Mouse (Mus musculus) lung, postnatal 25 days (tissue): ENCODE measurements around the gene Fcf1.

Source experiments
- DNase-seq: peaks from one replicate; pipeline ENCODE4 v3.0.0; 2022; ENCODE audit warnings: low spot score

The Fcf1 gene

DNA sequence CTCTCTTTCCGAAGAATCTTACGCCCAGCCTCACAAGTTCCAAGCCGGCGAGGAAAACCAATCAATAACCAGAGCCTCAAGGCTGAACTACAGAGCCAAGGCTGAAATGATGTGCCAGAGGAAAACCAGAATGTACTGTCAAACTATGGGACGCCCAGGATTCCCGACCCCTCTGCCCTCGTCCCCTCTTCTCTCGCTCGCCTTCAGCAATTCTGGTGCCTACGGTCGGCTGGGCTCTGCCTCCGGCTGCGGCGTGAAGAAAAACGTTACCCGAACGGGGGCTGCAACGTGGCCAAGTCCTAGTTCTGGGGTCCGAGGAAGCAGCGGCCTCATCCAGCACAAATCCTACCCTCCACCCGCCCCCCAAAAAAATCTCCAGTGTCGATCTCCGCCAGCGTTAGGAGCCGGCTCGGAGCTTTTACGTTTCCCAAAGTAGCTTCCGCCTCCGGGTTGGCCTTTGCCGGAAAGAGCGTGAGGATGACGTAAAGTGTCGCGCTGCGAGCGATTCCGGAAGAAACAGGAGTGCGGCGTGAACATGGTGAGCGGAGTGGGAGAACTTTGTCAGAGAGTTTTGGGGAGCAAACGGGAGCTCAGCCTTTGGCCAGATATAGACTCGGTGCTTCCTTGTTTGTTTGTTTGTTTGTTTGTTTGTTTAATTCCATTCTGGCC, at the start of gene Fcf1, which contains the start of gene Arel1:
Gene Fcf1, plus strand, starts transcription at position 470 of the 669 bp plus-strand sequence.
Gene Arel1, minus strand, starts transcription at position 473 of the 669 bp plus-strand sequence.
- DNase-seq = peak; percentile 91

DNA sequence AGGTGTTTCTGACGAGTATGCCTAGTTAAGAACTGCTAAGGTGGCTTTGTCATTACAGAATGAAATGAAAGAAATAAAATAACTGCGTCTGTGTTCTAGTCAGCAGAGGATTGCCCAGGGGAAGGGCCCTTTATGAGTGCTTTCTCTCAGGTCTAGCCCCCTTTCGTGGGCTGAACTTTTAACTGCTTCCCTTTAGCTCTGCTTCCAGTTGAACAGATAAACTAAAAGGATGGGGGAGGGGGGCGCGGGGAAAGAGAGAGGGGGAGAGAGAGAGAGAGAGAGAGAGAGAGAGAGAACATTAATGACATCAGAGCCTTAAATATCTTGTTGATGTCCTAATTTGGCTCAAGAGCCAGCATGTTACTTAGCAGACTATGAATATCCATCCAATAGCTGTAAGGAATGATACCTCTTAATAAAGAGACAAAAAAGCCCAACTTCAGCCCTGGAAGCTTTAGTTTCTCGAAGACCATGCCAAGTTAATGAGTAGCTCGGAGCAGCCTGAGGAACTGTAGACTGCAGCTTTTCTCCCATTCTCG, 48.7 kb upstream of the Fcf1 start:
- DNase-seq = no peak

DNA sequence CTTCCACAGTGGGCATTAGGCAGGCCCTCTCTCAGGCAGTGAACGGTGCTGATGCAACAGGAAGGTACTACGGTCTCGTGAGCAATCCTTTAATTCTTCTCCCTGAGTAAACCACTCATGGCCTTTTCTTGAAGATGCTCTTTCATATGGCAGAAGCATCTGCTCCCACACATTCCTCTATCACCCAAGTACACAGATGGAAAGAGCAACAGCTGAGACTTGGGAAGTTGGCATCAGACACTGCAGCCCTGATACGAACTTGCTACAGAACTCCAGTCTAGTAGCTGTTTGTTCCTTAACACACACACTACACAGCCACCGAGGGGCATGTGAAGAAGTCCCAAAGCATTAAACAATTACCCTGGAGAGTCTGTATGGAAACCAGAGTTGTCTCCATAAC, 46.4 kb upstream of the Fcf1 start:
- no peak for DNase-seq

DNA sequence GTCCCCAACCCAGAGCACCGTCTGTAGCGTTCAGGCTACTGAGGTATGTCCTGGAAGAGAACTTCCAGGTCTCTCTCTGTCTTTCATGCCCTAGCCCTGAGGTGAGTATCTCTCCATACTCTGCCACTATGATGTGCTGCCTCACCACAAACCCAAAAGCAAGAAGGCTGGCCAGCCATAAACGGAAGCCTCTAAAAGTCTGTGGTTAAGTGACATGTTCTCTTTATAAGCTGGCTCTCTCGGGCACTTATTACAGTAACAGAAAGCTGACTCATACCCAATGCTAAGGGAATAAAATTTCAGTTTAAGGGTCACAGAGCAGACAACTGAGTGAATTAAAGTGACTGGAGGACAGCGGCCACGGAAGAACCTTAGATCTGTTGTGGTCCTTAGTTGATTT, 44.2 kb upstream of the Fcf1 start:
- DNase-seq = no peak

DNA sequence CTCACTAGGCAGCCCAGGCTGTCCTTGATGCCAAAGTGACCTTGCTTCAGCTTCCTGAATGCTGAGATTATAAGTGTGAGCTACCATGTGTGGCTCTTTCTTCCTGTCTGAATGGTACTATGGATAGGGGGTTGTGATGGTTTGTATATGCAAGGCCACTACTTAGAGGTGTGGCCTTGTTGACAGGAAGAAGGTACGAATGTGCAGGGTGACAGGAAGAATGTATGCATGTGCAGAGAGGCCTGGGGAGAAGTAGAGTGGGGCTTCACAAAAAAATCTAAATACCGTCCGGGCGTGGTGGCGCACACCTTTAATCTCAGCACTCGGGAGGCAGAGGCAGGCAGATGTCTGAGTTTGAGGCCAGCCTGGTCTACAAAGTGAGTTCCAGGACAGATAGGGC, 38.5 kb upstream of the Fcf1 start:
- DNase-seq = no peak

DNA sequence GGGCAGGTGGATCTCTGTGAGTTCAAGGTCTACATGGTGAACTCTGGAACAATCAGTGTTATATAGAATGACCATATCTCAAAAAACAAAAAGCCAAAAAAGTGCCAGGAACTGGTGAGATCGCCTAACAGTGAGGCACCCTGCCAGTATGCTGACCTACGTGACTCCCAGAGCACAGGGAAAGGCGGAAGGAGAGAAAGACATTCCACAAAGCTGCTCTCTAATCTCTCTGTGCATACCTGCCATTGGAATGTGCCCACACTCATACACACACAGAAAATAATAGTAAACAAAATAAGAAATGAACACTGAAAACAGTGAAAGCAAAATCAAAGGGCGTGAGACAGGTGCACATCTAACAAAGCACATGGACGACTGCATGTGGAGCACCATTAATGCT, 35.4 kb upstream of the Fcf1 start:
- no peak for DNase-seq

DNA sequence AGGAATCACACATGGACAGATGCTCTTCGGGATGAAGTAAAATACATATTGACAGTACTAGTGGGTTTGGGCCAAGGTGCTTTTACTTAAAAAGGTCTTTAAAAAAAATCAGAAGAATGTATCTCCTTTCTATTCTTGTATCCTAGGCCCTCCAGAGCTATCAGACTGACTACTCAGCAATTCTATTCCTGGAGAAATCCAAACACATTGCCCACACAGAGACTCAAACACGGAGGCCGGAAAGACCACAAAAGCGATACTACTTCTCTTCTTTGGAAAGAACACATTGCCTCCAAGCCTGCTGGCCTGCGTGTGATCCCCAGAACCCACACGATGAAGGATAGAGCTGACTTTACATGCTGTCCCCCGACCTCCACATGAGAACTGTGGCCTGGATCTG, 31.6 kb upstream of the Fcf1 start:
- no peak for DNase-seq

DNA sequence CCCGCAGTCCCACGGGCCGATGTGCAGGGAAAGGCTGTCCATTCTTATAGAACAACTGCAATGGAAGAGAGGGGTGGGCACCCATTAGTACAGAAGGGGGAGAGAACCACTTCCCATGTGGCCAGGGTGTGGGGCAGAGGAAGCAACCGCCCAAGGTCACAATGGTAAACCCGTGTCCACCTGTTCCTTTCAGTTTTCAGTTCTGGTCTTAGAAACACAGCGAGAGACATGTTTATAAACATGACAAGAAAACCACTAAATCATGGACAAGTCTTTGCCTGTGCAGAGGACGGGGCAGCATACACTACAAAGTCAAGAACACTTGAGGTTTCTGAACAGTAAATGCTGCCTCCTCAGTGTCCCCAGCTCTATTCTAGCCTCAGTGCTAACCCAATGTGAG, 30.4 kb upstream of the Fcf1 start:
- DNase-seq = no peak

DNA sequence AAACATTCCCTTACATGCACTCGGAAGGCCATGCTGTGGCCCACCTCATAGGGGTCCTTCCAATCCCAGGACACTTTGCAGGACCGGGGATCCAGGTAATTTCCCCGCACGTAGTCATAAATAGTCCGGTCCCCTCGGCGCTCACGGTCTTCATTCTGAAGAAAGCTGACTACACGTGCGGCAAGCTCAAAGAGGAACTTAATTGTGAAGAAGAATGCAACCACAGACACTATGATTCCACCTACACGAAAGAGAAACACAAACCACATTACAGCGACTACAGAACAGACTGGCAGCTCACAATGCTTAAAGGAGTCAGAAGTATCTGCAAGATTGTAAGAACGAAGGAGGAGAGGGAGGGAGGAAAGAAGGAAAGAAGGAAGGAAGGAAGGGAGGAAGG, 29.0 kb upstream of the Fcf1 start:
- DNase-seq = no peak

DNA sequence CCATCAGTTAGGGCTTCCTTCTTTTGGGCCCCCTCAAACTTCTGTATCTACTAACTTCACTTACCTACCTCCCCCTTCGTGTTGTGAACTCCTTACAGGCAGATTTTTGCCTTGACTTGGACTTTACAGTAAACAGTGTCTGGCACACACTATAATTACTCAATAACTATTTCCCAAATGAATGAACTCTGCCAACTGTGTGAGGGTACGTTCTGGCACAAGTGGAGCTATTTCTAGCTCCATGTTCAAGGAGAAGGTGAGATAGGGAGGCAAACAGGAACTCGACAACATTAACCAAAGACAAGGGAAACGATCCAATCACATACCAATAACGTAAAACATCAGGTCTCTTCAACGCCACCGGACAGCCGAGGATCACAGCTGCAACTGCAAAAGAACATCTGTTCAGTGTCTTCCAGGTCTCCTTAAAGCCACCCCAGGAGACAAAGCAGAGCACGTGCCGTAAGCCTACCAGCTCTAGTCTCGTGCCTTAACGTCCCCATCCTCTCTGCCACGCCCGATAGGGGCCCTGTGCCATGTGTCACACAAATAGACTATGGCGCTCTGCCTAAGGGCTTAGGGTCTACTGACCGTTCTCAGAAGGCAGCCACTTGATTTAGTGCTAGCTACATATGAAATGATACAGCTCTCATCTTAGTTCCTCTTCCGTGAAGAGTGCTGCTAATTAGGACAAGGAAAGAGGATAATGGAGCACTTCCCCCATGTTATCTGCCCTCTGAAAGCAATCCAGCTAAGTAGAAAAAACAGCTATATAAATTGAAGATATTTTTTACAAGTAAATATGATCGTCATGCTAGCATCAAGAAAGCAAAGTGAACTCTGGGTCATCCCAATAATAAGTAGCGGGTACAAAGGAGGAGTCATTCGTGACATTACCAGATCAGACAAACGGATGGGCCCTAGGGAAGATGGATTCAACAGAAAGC, 27.4 kb upstream of the Fcf1 start:
- no peak for DNase-seq

DNA sequence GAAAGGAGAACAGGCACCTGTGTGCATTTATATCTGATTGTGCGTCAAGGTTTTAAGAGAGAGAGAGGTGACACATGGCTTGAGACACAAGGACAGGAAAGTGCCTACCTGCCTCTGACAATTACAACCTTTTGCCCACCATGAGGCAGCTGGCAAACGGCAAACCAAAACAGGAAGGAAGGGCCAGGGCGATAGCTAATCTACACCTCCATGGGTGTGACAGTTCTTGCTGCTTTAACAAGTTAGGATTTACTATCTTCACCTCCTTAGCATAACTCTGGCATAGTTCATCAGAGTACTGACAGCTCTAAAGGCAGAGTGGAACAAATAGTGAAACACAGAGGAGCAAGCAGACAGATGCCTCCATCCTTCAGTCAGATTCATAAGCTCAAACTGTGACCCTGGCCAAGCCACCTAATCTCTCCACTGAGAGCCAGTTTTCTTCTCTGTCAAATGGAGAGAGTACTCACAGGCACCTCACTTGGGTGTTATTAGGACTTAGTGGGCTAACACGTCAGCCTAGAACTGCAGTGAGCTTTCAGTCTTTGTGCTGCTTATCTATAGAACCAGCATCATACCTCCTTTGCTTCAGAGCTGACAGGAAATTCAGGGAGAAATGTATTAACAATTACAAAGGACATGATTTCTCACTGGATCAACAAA, 26.4 kb upstream of the Fcf1 start:
- no peak for DNase-seq

DNA sequence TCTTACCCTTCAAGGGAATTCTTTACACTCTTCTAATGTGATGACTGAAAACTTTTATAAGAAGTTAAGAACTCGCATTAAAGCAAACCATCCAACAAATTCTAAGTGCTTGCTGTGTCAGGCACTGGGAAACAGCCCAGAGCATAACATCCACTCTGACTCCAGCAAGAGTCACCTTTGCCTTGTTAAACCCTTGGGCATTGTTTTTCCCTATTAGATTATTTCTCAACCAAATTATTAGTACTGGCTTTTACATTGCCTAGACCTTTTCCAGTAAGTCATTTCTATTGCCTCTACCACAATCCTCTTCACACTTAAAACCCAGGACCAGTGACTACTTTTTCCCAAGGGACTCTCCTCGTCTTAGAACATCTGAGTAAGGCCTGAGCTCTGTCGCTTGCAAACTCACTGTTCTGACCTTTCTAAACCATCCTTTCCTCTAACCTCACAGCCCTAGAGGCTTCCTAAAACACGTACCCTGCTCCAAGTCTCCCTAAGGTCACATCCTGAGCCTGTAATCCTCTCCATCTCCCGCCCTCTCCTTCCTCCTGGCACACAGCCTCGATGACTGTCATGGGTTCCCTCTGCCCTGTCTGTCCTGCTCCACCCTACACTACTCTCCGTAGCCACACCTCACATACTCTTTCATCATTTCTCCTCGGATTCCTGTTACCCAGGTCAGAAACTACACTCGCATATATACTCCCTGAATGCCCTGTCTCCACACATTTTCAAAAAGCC, 25.7 kb upstream of the Fcf1 start:
- DNase-seq = no peak

DNA sequence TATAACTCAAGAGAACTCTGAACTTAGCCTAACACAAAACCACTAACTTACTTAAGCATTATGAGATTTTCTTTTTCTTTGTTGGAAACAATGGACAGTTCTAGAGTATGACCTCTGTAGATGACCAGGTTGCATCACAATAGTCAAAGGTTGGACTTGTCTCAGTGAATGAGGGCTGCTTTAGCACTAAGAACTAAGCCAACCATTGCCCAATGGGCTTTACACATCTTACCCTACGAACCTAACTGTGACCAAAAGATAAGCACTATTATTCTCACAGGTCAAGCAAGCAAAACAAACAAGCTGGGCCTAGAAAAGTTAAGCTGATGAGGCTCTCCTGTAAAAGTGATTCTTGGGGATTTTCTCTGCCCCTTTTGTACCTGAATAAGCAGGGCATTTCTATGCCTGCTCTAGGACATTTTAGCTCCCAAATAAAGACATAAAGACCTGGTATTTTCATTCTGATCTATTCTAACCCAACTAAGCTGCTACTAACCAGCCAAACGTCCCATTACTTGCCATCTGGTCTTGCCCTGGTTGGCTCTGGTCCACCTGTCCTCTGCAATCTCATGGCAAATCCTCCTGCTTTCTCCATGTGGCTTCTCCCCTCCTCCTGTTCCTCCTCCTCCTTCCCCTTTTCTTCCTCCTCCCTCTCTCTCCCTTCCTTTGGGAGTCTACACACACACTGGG, 22.7 kb upstream of the Fcf1 start:
- DNase-seq = no peak

DNA sequence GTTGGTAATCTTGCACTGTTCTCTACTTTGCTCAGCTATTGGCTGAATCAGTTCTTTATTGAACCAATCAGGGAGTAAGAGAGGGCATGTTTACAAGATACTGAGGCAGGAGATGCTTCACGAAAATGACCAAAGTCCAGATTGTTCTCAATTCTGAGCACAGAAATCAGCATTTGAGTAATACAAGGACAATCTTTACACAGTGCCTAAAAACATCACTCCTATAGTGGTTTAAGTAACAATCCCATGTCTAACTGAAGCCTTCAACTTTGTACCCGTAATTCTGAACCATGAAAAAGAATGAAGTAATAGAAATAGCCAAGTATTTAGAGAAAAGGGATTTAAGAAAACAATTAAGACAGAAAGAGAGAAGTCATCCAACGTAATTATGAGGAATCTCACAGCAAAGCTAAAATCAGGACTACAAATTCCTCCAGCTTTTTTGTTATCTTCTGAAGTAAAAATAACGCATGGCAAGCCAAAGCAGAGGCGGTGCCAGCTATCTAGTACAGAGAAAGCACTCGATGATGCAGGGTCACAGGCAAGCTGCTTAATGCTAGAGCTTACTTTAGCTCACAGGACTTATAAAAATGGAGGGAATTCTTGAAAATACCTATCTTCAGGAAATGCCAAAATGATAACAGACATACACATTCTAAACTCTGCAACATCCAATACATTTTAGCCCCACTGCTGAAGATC, 22.0 kb upstream of the Fcf1 start:
- no peak for DNase-seq

DNA sequence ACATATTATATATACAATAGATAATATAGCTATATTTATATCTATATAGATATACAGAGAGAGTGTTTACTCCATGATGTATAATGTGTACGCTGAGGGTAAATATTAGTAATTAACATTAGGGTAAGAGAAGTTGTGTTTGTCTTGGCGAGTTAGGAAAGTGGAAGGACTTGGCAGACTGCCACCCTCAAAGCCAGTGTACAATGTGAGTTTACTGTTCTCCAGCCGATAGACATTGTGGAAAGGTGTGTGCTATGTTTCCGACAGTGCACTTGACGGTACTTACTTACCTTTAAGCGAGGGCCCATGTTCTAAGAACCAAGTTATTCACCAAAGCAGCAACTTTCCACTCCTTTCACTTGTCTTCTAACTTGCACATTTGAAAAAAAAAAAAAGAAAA, 19.9 kb upstream of the Fcf1 start:
- peak; percentile 42 for DNase-seq

DNA sequence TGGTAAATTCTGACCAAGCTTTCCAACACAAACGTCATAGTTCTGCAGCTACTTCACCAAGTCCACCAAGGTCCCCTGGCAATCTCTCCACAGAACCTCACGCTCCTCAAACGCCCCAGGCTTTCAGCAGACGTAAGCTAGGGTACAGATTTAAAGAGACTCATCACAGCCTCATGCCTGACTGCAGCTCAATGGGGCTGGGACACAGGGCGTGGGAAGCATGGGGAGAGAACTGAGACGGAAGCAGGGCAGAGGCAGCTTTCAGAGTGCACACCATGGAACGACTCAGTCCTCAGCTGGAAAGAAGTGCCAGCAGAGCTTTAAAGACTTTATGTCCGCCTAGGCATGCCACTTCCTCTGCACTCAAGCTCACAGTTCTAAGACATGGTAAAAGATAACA, 19.2 kb upstream of the Fcf1 start:
- no peak for DNase-seq

DNA sequence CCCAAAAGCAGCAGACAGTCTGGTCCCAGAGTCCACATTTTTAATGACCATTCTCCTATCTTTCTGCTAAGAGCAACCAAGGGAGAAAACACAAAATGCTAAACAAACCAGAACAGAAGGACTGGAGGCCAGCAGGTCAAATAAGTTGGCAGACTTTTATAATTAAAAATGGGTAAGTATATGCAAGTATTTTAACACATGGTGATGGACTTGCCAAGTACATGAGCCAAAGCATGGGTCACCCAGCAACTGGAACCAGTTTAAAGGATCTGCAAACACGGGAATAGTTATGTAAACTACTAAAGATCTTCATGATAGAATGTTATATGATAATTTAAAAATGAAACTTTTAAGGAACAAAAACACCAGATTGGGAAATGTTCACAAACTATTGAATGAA, 18.3 kb upstream of the Fcf1 start:
- DNase-seq = no peak

DNA sequence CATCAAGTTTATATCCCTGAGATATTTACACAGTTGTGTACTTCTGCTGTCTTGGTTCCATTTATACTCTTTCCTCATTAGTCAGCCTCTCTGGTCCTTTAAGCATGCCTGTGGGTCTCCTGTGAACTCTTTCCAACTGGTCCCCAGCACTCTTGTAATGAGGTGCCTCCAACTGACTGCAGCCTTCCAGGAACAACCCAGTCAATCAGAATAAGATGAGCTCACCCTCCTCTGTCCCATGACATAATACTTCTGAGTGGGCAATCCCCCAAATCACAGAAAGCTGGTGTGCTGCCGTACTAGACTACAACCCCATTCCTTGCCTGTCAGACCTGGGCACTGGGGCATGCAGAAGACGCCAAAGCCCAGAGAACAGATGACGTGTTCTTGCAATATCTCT, 14.4 kb upstream of the Fcf1 start:
- DNase-seq = peak; percentile 65

DNA sequence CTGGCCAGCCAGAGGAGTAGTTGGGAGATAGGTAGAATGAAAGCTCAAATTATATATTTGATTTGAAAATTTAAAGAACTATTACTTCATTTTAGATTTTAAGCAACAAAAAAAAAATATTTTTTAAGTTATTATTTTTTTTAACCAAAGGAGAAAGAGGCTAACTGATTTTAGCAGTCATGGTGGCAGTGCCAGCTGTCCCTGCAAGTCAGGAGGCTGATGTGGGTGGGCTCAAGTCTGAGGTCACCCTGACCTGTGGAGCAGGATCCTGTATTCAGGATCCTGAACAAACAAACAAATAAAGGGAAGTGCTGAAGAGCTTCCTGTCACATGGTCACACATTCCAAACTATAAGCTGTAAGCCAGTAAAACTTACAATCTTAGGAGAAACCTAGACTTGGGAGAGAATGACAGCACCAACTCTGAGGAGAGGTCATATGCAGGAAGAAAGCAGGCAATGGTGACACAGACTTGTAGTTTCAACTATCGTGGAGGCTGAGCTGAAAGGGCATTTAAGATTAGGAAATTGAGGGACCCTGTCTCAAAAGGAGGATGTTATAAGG, 11.8 kb upstream of the Fcf1 start:
- DNase-seq = no peak

DNA sequence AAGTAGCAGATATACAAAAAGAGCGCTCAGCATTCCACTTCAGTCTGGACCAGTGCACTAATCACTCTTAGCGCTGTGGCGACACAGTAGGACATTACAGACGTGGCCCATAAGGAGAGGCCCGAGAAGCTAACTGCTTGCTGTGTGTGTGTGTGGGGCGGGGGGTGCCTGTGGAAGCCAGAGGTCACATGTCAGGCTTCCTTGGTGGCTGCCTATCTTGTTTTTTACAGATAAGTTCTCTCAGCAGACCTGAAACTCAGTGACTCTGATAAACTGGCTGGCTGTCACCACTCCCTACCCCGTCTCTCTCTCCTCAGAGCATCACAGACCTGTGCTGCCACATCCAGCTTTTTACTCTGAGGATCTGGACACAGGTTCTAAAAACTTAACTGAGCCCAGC, 8.1 kb upstream of the Fcf1 start:
- no peak for DNase-seq
